10 mouse cellular contexts compared by ENCODE assay signal in the genomic region with DNA sequence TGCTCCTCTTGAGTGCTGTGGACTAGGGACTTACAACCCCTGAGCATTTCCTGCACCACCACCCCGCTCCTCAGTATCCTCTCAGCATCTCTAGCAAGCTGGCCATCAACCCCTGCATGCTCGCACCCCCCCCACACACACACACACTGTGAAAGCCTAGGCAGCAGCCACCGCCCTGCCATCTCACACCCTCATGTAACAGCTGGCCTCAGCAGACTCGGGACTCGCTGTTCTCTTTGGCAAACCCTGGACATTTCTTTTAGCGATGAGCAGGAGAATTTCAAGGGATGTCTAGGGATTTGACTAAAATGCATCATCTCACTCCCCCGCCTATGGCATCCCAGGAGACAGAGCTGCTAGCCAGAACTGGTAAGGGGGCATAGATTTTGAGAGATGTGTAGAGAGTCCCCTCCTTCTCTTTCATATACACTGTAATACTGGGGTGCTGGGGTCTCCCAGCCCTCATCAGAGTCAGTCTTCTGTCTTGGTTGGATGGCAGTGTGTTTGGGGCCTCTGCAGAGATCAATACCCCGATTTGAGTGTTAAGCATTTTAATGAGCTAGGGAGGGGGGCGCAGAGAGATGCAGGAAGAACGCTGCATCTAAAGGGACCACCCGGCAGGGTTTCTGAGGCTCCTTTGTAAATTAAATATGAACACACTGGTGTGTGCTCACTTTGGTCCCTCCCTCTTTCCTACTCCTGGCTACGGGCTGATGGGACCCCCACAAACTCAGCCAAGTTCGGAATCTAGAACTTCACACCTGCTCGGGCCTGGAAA. TPM values are rescaled to one million over a fixed set of nuclear protein-coding genes. Genes with fewer than 3 reads are reported as not detected.
DNase-seq lines count a peak whose midpoint lies in the region; ATAC-seq lines count a peak whose summit lies in the region.
"Had no signal": no experiment of that assay in that cellular context is flagged by ENCODE, and none has a peak within 500 bp of the region (broad histone marks: within the 10 kb centered on the region; RNA-seq: fewer than 3 reads in every experiment).

No protein-coding gene starts in this region.

- no peak for DNase-seq in kidney, postnatal 25 days
- DNase-seq in left cerebral cortex, postnatal 36 days (ENCODE audit: low spot score in 2 of 2): peak; percentile 74 to 82
- peak; percentile 30 for DNase-seq in retina, embryonic 14.5 days (ENCODE audit: low spot score)
- DNase-seq in urinary bladder, postnatal 14 days (ENCODE audit: low spot score): no peak
- no peak for DNase-seq in spleen, adult 18-20 months
- DNase-seq in urinary bladder, postnatal 25 days (ENCODE audit: low spot score): no peak
- DNase-seq: lung, embryonic 14.5 days had no signal

- intact Hi-C loops in left cerebral cortex, postnatal 36 days (cut with DNase I): loop anchor here (2.0 kb wide), 1 partner anchor 136 kb away; no protein-coding TSS in a partner anchor

- ATAC-seq in kidney, embryonic 15.5 days (replicated peaks; ENCODE audit: low FRiP score): no peak
- no peak for ATAC-seq in forebrain, embryonic 13.5 days

- no peak overlapping the region for H3K4me3 ChIP-seq in kidney, embryonic 15.5 days (replicated peaks)
- peak overlapping the region; percentile 44 for H3K4me3 ChIP-seq in forebrain, embryonic 13.5 days

- H3K9ac ChIP-seq in kidney, embryonic 15.5 days: no peak overlapping the region
- peak overlapping the region; percentile 75 for H3K9ac ChIP-seq in forebrain, embryonic 13.5 days
- H3K9ac ChIP-seq: lung, embryonic 14.5 days had no signal

- H3K9me3 ChIP-seq in kidney, embryonic 15.5 days (replicated peaks): no peaks in the 10 kb centered on the region
- no peaks in the 10 kb centered on the region for H3K9me3 ChIP-seq in forebrain, embryonic 13.5 days (replicated peaks)

- H3K27ac ChIP-seq in kidney, embryonic 15.5 days: no peak overlapping the region
- peak overlapping the region; percentile 93 for H3K27ac ChIP-seq in forebrain, embryonic 13.5 days

- no peaks in the 10 kb centered on the region for H3K36me3 ChIP-seq in kidney, embryonic 15.5 days
- peaks cover 11% of the 10 kb centered on the region; the same call in 1 of the 2 replicates for H3K36me3 ChIP-seq in forebrain, embryonic 13.5 days (ENCODE audit: poor library complexity, severe bottlenecking)

- peaks cover 61% of the 10 kb centered on the region for H3K4me1 ChIP-seq in kidney, embryonic 15.5 days
- H3K4me1 ChIP-seq in forebrain, embryonic 13.5 days: peaks cover 82% of the 10 kb centered on the region

- H3K27me3 ChIP-seq in kidney, embryonic 15.5 days: peaks cover 65% of the 10 kb centered on the region
- peaks cover 60% of the 10 kb centered on the region for H3K27me3 ChIP-seq in forebrain, embryonic 13.5 days

- WGBS in kidney, embryonic 15.5 days: 8% methylated on average over 14 of the region's 14 CpGs
- WGBS in forebrain, embryonic 13.5 days: 6% methylated on average over 14 of the region's 14 CpGs

- peak overlapping the region; percentile 64; the same call in 1 of the 2 replicates for H3K4me2 ChIP-seq in kidney, embryonic 15.5 days
- H3K4me2 ChIP-seq in forebrain, embryonic 13.5 days: peak overlapping the region; percentile 75

RNA-seq across cellular contexts. Expression of a gene that starts 1.2 kb away (rescaled TPM):
- 78.7 and 94.7 TPM in 2 replicates for polyA plus RNA-seq in kidney, embryonic 15.5 days (2015; fragmentation: Nextera tagmentation; extraction: Ambion mirVana)
- polyA plus RNA-seq in forebrain, embryonic 13.5 days (2015; fragmentation: Nextera tagmentation; extraction: Ambion mirVana): 10.0 and 11.2 TPM in 2 replicates
- total RNA-seq in left cerebral cortex, postnatal 36 days (2021): 10 to 100 TPM; 13.8 to 16.8 TPM
- total RNA-seq: CH12.LX had no signal

RNA-seq across cellular contexts. Expression of a gene that starts 1.3 kb away (rescaled TPM):
- polyA plus RNA-seq in kidney, embryonic 15.5 days (2015; fragmentation: Nextera tagmentation; extraction: Ambion mirVana): 0.39 and 0.51 TPM in 2 replicates
- 50.1 and 56.9 TPM in 2 replicates for polyA plus RNA-seq in forebrain, embryonic 13.5 days (2015; fragmentation: Nextera tagmentation; extraction: Ambion mirVana)
- total RNA-seq in left cerebral cortex, postnatal 36 days (2021): 10 to 100 TPM; 75.1 to 80.7 TPM
- total RNA-seq: CH12.LX had no signal
- polyA plus RNA-seq: lung, embryonic 14.5 days had no signal

RNA-seq across cellular contexts. Expression of a gene that starts 46.7 kb away (rescaled TPM):
- 21.0 and 24.7 TPM in 2 replicates for polyA plus RNA-seq in kidney, embryonic 15.5 days (2015; fragmentation: Nextera tagmentation; extraction: Ambion mirVana)
- polyA plus RNA-seq in forebrain, embryonic 13.5 days (2015; fragmentation: Nextera tagmentation; extraction: Ambion mirVana): 7.1 and 8.3 TPM in 2 replicates
- 10 to 100 TPM; 13.7 to 17.5 TPM for total RNA-seq in left cerebral cortex, postnatal 36 days (2021)

RNA-seq across cellular contexts. Expression of a gene that starts 50.1 kb away (rescaled TPM):
- polyA plus RNA-seq in kidney, embryonic 15.5 days (2015; fragmentation: Nextera tagmentation; extraction: Ambion mirVana): 29.9 and 33.6 TPM in 2 replicates
- 71.6 and 77.9 TPM in 2 replicates for polyA plus RNA-seq in forebrain, embryonic 13.5 days (2015; fragmentation: Nextera tagmentation; extraction: Ambion mirVana)
- 10 to 100 TPM; 64.6 to 72.4 TPM for total RNA-seq in left cerebral cortex, postnatal 36 days (2021)

Comparison
In these comparisons a context has a peak if more than half of its experiments do, and no peak if none do; other contexts are left out.
1. DNase-seq: peak in left cerebral cortex, postnatal 36 days (2 of 2) and retina, embryonic 14.5 days (single experiment); none in kidney, postnatal 25 days (0 of 2), urinary bladder, postnatal 14 days (single experiment), spleen, adult 18-20 months (0 of 2) and urinary bladder, postnatal 25 days (single experiment).
2. RNA of a gene that starts 1.3 kb away (polyA plus RNA-seq): 50.1 to 56.9 TPM in forebrain, embryonic 13.5 days; 0.39 to 0.51 TPM in kidney, embryonic 15.5 days; every median in the first group is over 10 times any median in the second.